Mouse (Mus musculus): ENCODE measurements around the gene Ubtd2.

GRCm38 (mm10) chr11:32471925-32472324 lies 16.8 kb downstream of the Ubtd2 start:
- TF ChIP-seq GATA1 (IDR thresholded peaks at IDR 0.05; ENCODE audit: borderline replicate concordance, low read length): no peak
- no peak for TF ChIP-seq FLI1 (IDR thresholded peaks at IDR 0.05; ENCODE audit: low read length)

Measured in megakaryocyte, embryonic 14.5 days (primary cell).